Mouse (Mus musculus): ENCODE data around the gene Gm10134. TPM values are rescaled to one million over a fixed set of nuclear protein-coding genes. Genes with fewer than 3 reads are reported as not detected.

Gm10134 gene
- total RNA-seq, 2 experiments from 2014 or later, result 1.0 to 1.8 TPM

- DNase-seq (ENCODE audit: low spot score in 2 of 2), result no peak
Observed at GRCm38 (mm10) chr2:28552301-28552700, 46.4 kb downstream of the Gm10134 start.

Other genes starting within 250 kb of the Gm10134 start
- gene Ppp1r26, start 59.3 kb upstream of the Gm10134 start, total RNA-seq (2021), result 10 to 100 TPM; 16.8 to 17.7 TPM
- gene 1700007K13Rik, start 39.8 kb upstream of the Gm10134 start, total RNA-seq (2021), result 1 to 10 TPM; 2.7 to 4.5 TPM
- gene Mrps2, start 38.0 kb upstream of the Gm10134 start, total RNA-seq (2021), result 10 to 100 TPM; 36.5 to 42.1 TPM
- gene Gbgt1, start 9.2 kb upstream of the Gm10134 start, total RNA-seq (2021), result 1 to 10 TPM; 1.5 to 2.2 TPM
- gene Ralgds, start 7.0 kb downstream of the Gm10134 start, total RNA-seq (2021), result 100 to 1,000 TPM; 127 to 132 TPM
- gene Cel, start 57.3 kb downstream of the Gm10134 start, total RNA-seq (2021), result not detected
- gene Gtf3c5, start 77.7 kb downstream of the Gm10134 start, total RNA-seq (2021), result 10 to 100 TPM; 19.6 to 20.5 TPM
- gene Gfi1b, start 115.9 kb downstream of the Gm10134 start, total RNA-seq (2021), result not detected
- 10 to 100 TPM; 44.7 to 46.0 TPM for gene Tsc1, start 135.1 kb downstream of the Gm10134 start, total RNA-seq (2021)
- not detected for gene Spaca9, start 193.6 kb downstream of the Gm10134 start, total RNA-seq (2021)
- gene Ak8, start 194.1 kb downstream of the Gm10134 start, total RNA-seq (2021), result 1 to 10 TPM in 1 of 2 experiments, under 1 TPM in 1; 0.87 to 1.2 TPM

Measured in layer of hippocampus, adult 18-20 months (tissue).